ENCODE assay signal across 14 mouse cellular contexts in genomic region chr7:34722151-34722550, GRCm38 (mm10).
DNase-seq lines count a peak whose midpoint lies in the region; ATAC-seq lines count a peak whose summit lies in the region.
"Had no signal": no experiment of that assay in that cellular context is flagged by ENCODE, and none has a peak within 500 bp of the region (broad histone marks: within the 10 kb centered on the region; RNA-seq: fewer than 3 reads in every experiment).

No protein-coding gene starts in this region.

- no peak for DNase-seq in heart, embryonic 10.5 days (ENCODE audit: low spot score)
- DNase-seq in heart, adult 8-10 months (ENCODE audit: low spot score): no peak
- no peak for DNase-seq in kidney, postnatal 4 days
- DNase-seq in neural tube, embryonic 10.5 days (ENCODE audit: extremely low spot score, low spot score): no peak
- no peak for DNase-seq in adrenal gland, postnatal 36 days
- DNase-seq: cerebellum, adult 18-20 months; kidney, adult 8-10 months; liver, postnatal 0 days; right cerebral cortex, postnatal 4 days; thymus, postnatal 36 days had no signal

- ATAC-seq in kidney, embryonic 15.5 days (replicated peaks; ENCODE audit: low FRiP score): no peak
- no peak for ATAC-seq in neural tube, embryonic 13.5 days (ENCODE audit: low read depth)
- ATAC-seq in intestine, embryonic 15.5 days: no peak
- ATAC-seq: liver, postnatal 0 days had no signal

- peaks cover 31% of the 10 kb centered on the region for H3K4me1 ChIP-seq in heart, embryonic 10.5 days
- H3K4me1 ChIP-seq in kidney, embryonic 15.5 days: peaks cover 28% of the 10 kb centered on the region
- peaks cover 45% of the 10 kb centered on the region for H3K4me1 ChIP-seq in neural tube, embryonic 13.5 days (replicated peaks)
- peaks cover 8% of the 10 kb centered on the region; the same call in 1 of the 2 replicates for H3K4me1 ChIP-seq in intestine, embryonic 15.5 days (replicated peaks)

- peak overlapping the region; percentile 83 for H3K27ac ChIP-seq in heart, embryonic 10.5 days
- H3K27ac ChIP-seq in kidney, embryonic 15.5 days: peak overlapping the region; percentile 19; the same call in 1 of the 2 replicates
- peak overlapping the region; percentile 73 for H3K27ac ChIP-seq in neural tube, embryonic 13.5 days (replicated peaks)
- no peak overlapping the region for H3K27ac ChIP-seq in intestine, embryonic 15.5 days
- H3K27ac ChIP-seq: limb, embryonic 13.5 days had no signal

- H3K4me2 ChIP-seq in kidney, embryonic 15.5 days: no peak overlapping the region
- no peak overlapping the region for H3K4me2 ChIP-seq in neural tube, embryonic 13.5 days
- H3K4me2 ChIP-seq in intestine, embryonic 15.5 days (replicated peaks): no peak overlapping the region
- H3K4me2 ChIP-seq: limb, embryonic 13.5 days had no signal

- peaks cover 5% of the 10 kb centered on the region; the same call in 1 of the 2 replicates for H3K27me3 ChIP-seq in heart, embryonic 10.5 days (ENCODE audit: insufficient read depth, poor library complexity, severe bottlenecking)
- no peaks in the 10 kb centered on the region for H3K27me3 ChIP-seq in kidney, embryonic 15.5 days
- no peaks in the 10 kb centered on the region for H3K27me3 ChIP-seq in neural tube, embryonic 13.5 days
- no peaks in the 10 kb centered on the region for H3K27me3 ChIP-seq in intestine, embryonic 15.5 days (replicated peaks)

- 0 out of 2 replicates have a peak, but pooled peaks cover 4% of the 10 kb centered on the region for H3K9me3 ChIP-seq in heart, embryonic 10.5 days
- no peaks in the 10 kb centered on the region; the same call in 1 of the 2 replicates for H3K9me3 ChIP-seq in kidney, embryonic 15.5 days (replicated peaks)
- H3K9me3 ChIP-seq in neural tube, embryonic 13.5 days: no peaks in the 10 kb centered on the region
- H3K9me3 ChIP-seq in intestine, embryonic 15.5 days: no peaks in the 10 kb centered on the region
- H3K9me3 ChIP-seq: limb, embryonic 13.5 days had no signal

- H3K9ac ChIP-seq in kidney, embryonic 15.5 days: no peak overlapping the region
- no peak overlapping the region for H3K9ac ChIP-seq in neural tube, embryonic 13.5 days
- H3K9ac ChIP-seq in intestine, embryonic 15.5 days: no peak overlapping the region
- H3K9ac ChIP-seq: limb, embryonic 13.5 days; liver, postnatal 0 days had no signal

- WGBS in heart, embryonic 10.5 days: 21% methylated on average over 8 of the region's 8 CpGs
- WGBS in kidney, embryonic 15.5 days: 34% methylated on average over 8 of the region's 8 CpGs
- WGBS in neural tube, embryonic 13.5 days: 38% methylated on average over 8 of the region's 8 CpGs
- WGBS in intestine, embryonic 15.5 days: 30% methylated on average over 8 of the region's 8 CpGs

- H3K36me3 ChIP-seq in heart, embryonic 10.5 days: no peaks in the 10 kb centered on the region
- H3K36me3 ChIP-seq in kidney, embryonic 15.5 days: no peaks in the 10 kb centered on the region
- no peaks in the 10 kb centered on the region for H3K36me3 ChIP-seq in neural tube, embryonic 13.5 days
- H3K36me3 ChIP-seq in intestine, embryonic 15.5 days: no peaks in the 10 kb centered on the region
- H3K36me3 ChIP-seq: limb, embryonic 13.5 days had no signal

- no peak overlapping the region for H3K4me3 ChIP-seq in heart, embryonic 10.5 days
- no peak overlapping the region for H3K4me3 ChIP-seq in kidney, embryonic 15.5 days (replicated peaks)
- H3K4me3 ChIP-seq in neural tube, embryonic 13.5 days: no peak overlapping the region
- no peak overlapping the region for H3K4me3 ChIP-seq in intestine, embryonic 15.5 days (replicated peaks)
- H3K4me3 ChIP-seq: limb, embryonic 13.5 days had no signal
